Mouse (Mus musculus): ENCODE measurements at regions not wholly inside any gene's neighbourhood (a gene's known extent, or its start where the extent isn't known, plus 50 kb on each side); places are given as distances from the start of the nearest gene placed in this dataset.

GRCm38 (mm10) chr14:76863035-76863706, 173.4 kb upstream of the Ccdc122 start:
- no peak for DNase-seq

- no peak for DNase-seq
These were observed 178.2 kb upstream of the Ccdc122 start for GRCm38 (mm10) chr14:76858396-76858795.

GRCm38 (mm10) chr14:76857196-76857773, 179.3 kb upstream of the Ccdc122 start:
- DNase-seq: no peak

- DNase-seq: no peak
These were observed 180.0 kb upstream of the Ccdc122 start for GRCm38 (mm10) chr14:76856591-76856990.

GRCm38 (mm10) chr14:76854965-76855364, 181.6 kb upstream of the Ccdc122 start:
- no peak for DNase-seq

- no peak for DNase-seq
These were observed 184.9 kb upstream of the Ccdc122 start for GRCm38 (mm10) chr14:76851473-76852214.

- DNase-seq: no peak
These were observed 185.9 kb upstream of the Ccdc122 start for GRCm38 (mm10) chr14:76850641-76851040.

GRCm38 (mm10) chr14:76850051-76850450, 186.5 kb upstream of the Ccdc122 start:
- DNase-seq: no peak

- no peak for DNase-seq
These were observed 186.9 kb upstream of the Ccdc122 start for GRCm38 (mm10) chr14:76849636-76850035.

- no peak for DNase-seq
These were observed 187.5 kb upstream of the Ccdc122 start for GRCm38 (mm10) chr14:76849071-76849470.

GRCm38 (mm10) chr14:76845706-76846105, 190.9 kb upstream of the Ccdc122 start:
- no peak for DNase-seq

GRCm38 (mm10) chr14:76844717-76845116, 191.9 kb upstream of the Ccdc122 start:
- DNase-seq: no peak

- DNase-seq: no peak
These were observed 198.9 kb upstream of the Ccdc122 start for GRCm38 (mm10) chr14:76837583-76838220.

- DNase-seq: no peak
These were observed 199.6 kb upstream of the Ccdc122 start for GRCm38 (mm10) chr14:76836926-76837516.

GRCm38 (mm10) chr14:76836271-76836670, 200.3 kb upstream of the Ccdc122 start:
- no peak for DNase-seq

GRCm38 (mm10) chr14:76834084-76834483, 202.5 kb upstream of the Ccdc122 start:
- no peak for DNase-seq

GRCm38 (mm10) chr14:76829161-76829510, 207.4 kb upstream of the Ccdc122 start:
- DNase-seq: no peak

GRCm38 (mm10) chr14:76828453-76829160, 208.0 kb upstream of the Ccdc122 start:
- peak; percentile 19 to 29 for DNase-seq

- DNase-seq: no peak
These were observed 212.5 kb upstream of the Ccdc122 start for GRCm38 (mm10) chr14:76824066-76824465.

- no peak for DNase-seq
These were observed 213.7 kb upstream of the Ccdc122 start for GRCm38 (mm10) chr14:76822766-76823325.

- no peak for DNase-seq
These were observed 214.7 kb upstream of the Ccdc122 start for GRCm38 (mm10) chr14:76821892-76822291.

GRCm38 (mm10) chr14:76821484-76821883, 215.1 kb upstream of the Ccdc122 start:
- no peak for DNase-seq

Measured in cerebellum, postnatal 36 days (tissue).